Mouse (Mus musculus) stomach, embryonic 16.5 days (tissue): ENCODE data around the gene Mprip. TPM values are rescaled to one million over a fixed set of nuclear protein-coding genes. Genes with fewer than 3 reads are reported as not detected.

Experiments used
- ATAC-seq: fragments of 200-750 bp; cut with Nextera tagmentation; 2 replicates; pipeline ENCODE4 v1.8.0; 2017; ENCODE audit warnings: moderate number of reproducible peaks, moderate TSS enrichment; ENCODE audit not compliant: insufficient read depth, low FRiP score
- H3K27ac ChIP-seq: fragments of 300-500 bp; sonication (generic); 2 replicates; pipeline ENCODE4 v1.5.1; 2014; ENCODE audit warnings: low read length
- H3K27me3 ChIP-seq: fragments of 300-500 bp; sonication (generic); 2 replicates; pipeline ENCODE4 v1.6.1; 2014; ENCODE audit warnings: low read length, control low read depth, mixed read lengths; ENCODE audit not compliant: control insufficient read depth, insufficient read depth
- H3K36me3 ChIP-seq: fragments of 300-500 bp; sonication (generic); 2 replicates; pipeline ENCODE4 v1.6.1; 2014; ENCODE audit warnings: low read length; ENCODE audit not compliant: control insufficient read depth, insufficient read depth
- H3K4me1 ChIP-seq: fragments of 300-500 bp; sonication (generic); 2 replicates; pipeline ENCODE4 v1.6.1; 2014; ENCODE audit warnings: low read length, control low read depth, mixed read lengths; ENCODE audit not compliant: control insufficient read depth, insufficient read depth
- H3K4me2 ChIP-seq: fragments of 300-500 bp; sonication (generic); 2 replicates; pipeline ENCODE4 v1.6.1; 2014; ENCODE audit warnings: low read depth, low read length, mixed read lengths
- H3K4me3 ChIP-seq: fragments of 300-500 bp; sonication (generic); replicated peaks from 2 replicates; pipeline ENCODE4 v1.5.1; 2014; ENCODE audit warnings: mild to moderate bottlenecking, low read length
- H3K9ac ChIP-seq: fragments of 300-500 bp; sonication (generic); 2 replicates; pipeline ENCODE4 v1.6.1; 2014; ENCODE audit warnings: low read length
- H3K9me3 ChIP-seq: fragments of 300-500 bp; sonication (generic); replicated peaks from 2 replicates; pipeline ENCODE4 v1.6.1; 2016; ENCODE audit warnings: low read length, control low read depth; ENCODE audit not compliant: control insufficient read depth
- WGBS: fragments of 180-500 bp; shearing (Covaris S2); extraction: QIAGEN DNeasy Blood & Tissue Kit; methylation state at CpG from one replicate; pipeline ENCODE4 v1.1.7; 2014; 5-methylcytosine and 5-hydroxymethylcytosine counted together
- polyA plus RNA-seq: library from polyadenylated mRNA; unstranded; fragments of >200 nt; fragmentation: Nextera tagmentation; extraction: Ambion mirVana; gene quantifications from 2 replicates; pipeline ENCODE4 v1.2.1, GENCODE M21; 2015

The Mprip gene
- polyA plus RNA-seq, 1 experiment from 2014 or later: 46.7 TPM

- WGBS: 62% methylated on average over 3 of the region's 3 CpGs
- H3K36me3 ChIP-seq: no peaks in the 10 kb centered on the region
- H3K9me3 ChIP-seq: no peaks in the 10 kb centered on the region
- H3K27ac ChIP-seq: no peak overlapping the region
- H3K27me3 ChIP-seq: no peaks in the 10 kb centered on the region
- peaks cover 14% of the 10 kb centered on the region for H3K4me1 ChIP-seq
- no peak for ATAC-seq
- no peak overlapping the region for H3K9ac ChIP-seq
- no peak overlapping the region for H3K4me3 ChIP-seq
- no peak overlapping the region for H3K4me2 ChIP-seq
Observed at GRCm38 (mm10) chr11:59813276-59813675, 152.2 kb downstream of the Mprip start.

DNA sequence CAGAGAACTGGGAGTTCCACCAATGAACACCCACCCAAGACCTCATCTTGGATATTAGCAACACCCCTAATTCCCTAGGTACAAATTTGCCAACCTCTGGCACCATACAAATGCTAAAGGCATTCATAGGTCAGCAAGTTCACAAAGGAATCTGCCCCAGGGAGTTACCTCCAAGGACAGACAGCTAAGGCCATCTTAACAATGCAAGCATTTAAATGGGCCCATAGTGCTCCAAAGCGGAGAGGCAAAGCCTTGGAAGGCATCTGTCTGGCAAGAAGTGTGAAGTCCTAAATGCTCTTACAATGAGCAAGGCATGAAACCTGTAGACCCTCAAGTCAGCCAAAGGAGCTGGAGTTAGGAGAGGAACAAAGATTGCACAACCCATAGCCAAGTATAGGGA is 153.2 kb downstream of the Mprip start:
- Histone ChIP-seq H3K36me3 (0 out of 2 replicates have a peak, but pooled peaks cover 3% of the 10 kb centered on the region), H3K9me3 (no peaks in the 10 kb centered on the region), H3K27me3 (no peaks in the 10 kb centered on the region), H3K4me2 (no peak overlapping the region), H3K4me3 (no peak overlapping the region), H3K4me1 (peaks cover 7% of the 10 kb centered on the region; the same call in 1 of the 2 replicates), H3K9ac (no peak overlapping the region), H3K27ac (no peak overlapping the region)
- 95% methylated on average over 1 of the region's 1 CpGs for WGBS
- no peak for ATAC-seq

DNA sequence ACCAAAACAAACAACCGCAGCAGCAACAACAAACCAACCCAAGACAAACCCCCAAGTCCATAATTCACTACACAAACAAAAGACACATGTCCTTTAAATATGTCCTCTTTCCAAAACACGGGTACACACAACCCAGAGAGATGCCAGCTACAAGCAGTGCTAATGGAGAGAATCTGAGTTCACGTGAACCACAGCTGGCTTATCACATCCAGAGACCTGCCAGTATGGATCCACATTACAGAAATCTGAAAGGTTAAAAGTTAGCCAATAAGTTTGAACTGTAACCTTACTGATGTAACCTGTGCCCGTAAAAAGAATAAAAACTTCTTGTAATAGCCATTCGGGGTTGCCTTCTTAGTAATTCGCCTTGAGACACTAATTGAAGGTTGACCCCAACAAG is 153.8 kb downstream of the Mprip start:
- WGBS: 85% methylated on average over 6 of the region's 6 CpGs
- no peaks in the 10 kb centered on the region for H3K27me3 ChIP-seq
- no peak overlapping the region for H3K27ac ChIP-seq
- ATAC-seq: no peak
- no peaks in the 10 kb centered on the region for H3K9me3 ChIP-seq
- peaks cover 7% of the 10 kb centered on the region; the same call in 1 of the 2 replicates for H3K4me1 ChIP-seq
- H3K4me2 ChIP-seq: no peak overlapping the region
- no peak overlapping the region for H3K4me3 ChIP-seq
- 0 out of 2 replicates have a peak, but pooled peaks cover 8% of the 10 kb centered on the region for H3K36me3 ChIP-seq
- H3K9ac ChIP-seq: no peak overlapping the region

DNA sequence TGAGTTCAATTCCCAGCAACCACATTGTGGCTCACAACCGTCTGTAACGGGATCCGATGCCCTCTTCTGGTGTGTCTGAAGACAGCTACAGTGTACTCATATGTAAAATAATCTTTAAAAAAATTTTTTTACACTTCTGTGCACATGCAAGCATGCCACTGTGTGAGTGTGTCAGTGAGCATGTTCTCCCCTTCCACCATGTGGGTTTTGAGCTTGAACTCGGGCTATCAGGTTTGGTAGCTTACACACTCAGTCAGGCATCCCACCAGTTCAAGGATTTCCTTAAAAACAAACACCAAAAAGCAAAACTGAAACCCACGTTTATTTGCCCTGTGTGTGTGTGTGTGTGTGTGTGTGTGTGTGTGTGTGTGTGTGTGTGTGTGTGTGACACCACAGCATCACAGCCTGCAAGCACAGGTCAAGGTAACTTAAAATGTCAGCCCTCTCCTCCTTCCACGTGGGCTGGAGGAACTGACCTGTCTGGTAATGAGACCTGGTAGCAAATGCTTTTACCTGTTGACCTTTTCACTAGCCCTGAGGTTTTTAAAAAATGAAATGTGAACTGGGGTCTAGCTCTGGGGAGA is 154.5 kb downstream of the Mprip start:
- H3K9ac ChIP-seq: no peak overlapping the region
- H3K27me3 ChIP-seq: no peaks in the 10 kb centered on the region
- H3K4me1 ChIP-seq: peaks cover 7% of the 10 kb centered on the region; the same call in 1 of the 2 replicates
- WGBS: 83% methylated on average over 6 of the region's 6 CpGs
- no peak overlapping the region for H3K4me3 ChIP-seq
- ATAC-seq: no peak
- H3K9me3 ChIP-seq: no peaks in the 10 kb centered on the region
- H3K4me2 ChIP-seq: no peak overlapping the region
- peaks cover 8% of the 10 kb centered on the region; the same call in 1 of the 2 replicates for H3K36me3 ChIP-seq
- H3K27ac ChIP-seq: no peak overlapping the region

GRCm38 (mm10) chr11:59817916-59818315 is 156.8 kb downstream of the Mprip start:
- Histone ChIP-seq H3K9me3 (no peaks in the 10 kb centered on the region), H3K27ac (no peak overlapping the region), H3K4me3 (no peak overlapping the region), H3K36me3 (peaks cover 12% of the 10 kb centered on the region; the same call in 1 of the 2 replicates), H3K4me1 (no peaks in the 10 kb centered on the region), H3K9ac (no peak overlapping the region), H3K4me2 (no peak overlapping the region), H3K27me3 (no peaks in the 10 kb centered on the region)
- no peak for ATAC-seq
- 94% methylated on average over 3 of the region's 3 CpGs for WGBS

- Histone ChIP-seq H3K27me3 (no peaks in the 10 kb centered on the region), H3K4me2 (no peak overlapping the region), H3K4me3 (no peak overlapping the region), H3K27ac (no peak overlapping the region), H3K9me3 (no peaks in the 10 kb centered on the region), H3K4me1 (no peaks in the 10 kb centered on the region), H3K9ac (no peak overlapping the region), H3K36me3 (peaks cover 19% of the 10 kb centered on the region)
- WGBS: 90% methylated on average over 3 of the region's 3 CpGs
- ATAC-seq: no peak
Observed at GRCm38 (mm10) chr11:59821625-59822024, 160.5 kb downstream of the Mprip start.

Other genes with a start within 250 kb of the Mprip start
- gene Jmjd4, start 211.3 kb upstream of the Mprip start, polyA plus RNA-seq: 9.0 and 9.3 TPM in 2 replicates
- gene Snap47, start 210.1 kb upstream of the Mprip start, polyA plus RNA-seq: 99.0 and 101 TPM in 2 replicates
- gene Zfp867, start 188.8 kb upstream of the Mprip start, polyA plus RNA-seq: 6.7 and 6.8 TPM in 2 replicates
- gene Zkscan17, start 134.6 kb upstream of the Mprip start, polyA plus RNA-seq: 16.4 and 18.2 TPM in 2 replicates
- 0.49 and 0.62 TPM in 2 replicates for gene Nlrp3, start 119.7 kb upstream of the Mprip start, polyA plus RNA-seq
- not detected in 2 replicates for gene Olfr222, start 85.1 kb upstream of the Mprip start, polyA plus RNA-seq
- not detected in 2 replicates for gene Olfr223, start 68.0 kb upstream of the Mprip start, polyA plus RNA-seq
- 6.0 and 7.7 TPM in 2 replicates for gene Pld6, start 126.3 kb downstream of the Mprip start, polyA plus RNA-seq
- 34.1 and 35.6 TPM in 2 replicates for gene Flcn, start 148.7 kb downstream of the Mprip start, polyA plus RNA-seq
- gene Nt5m, start 178.1 kb downstream of the Mprip start, polyA plus RNA-seq: 29.4 and 31.6 TPM in 2 replicates
- 172 and 174 TPM in 2 replicates for gene Cops3, start 178.5 kb downstream of the Mprip start, polyA plus RNA-seq